Mouse (Mus musculus): ENCODE results near the gene Gm11444. TPM values are rescaled to one million over a fixed set of nuclear protein-coding genes. Genes with fewer than 3 reads are reported as not detected.

Gm11444 gene
- polyA plus RNA-seq, 1 experiment from 2014 or later: not detected

DNA sequence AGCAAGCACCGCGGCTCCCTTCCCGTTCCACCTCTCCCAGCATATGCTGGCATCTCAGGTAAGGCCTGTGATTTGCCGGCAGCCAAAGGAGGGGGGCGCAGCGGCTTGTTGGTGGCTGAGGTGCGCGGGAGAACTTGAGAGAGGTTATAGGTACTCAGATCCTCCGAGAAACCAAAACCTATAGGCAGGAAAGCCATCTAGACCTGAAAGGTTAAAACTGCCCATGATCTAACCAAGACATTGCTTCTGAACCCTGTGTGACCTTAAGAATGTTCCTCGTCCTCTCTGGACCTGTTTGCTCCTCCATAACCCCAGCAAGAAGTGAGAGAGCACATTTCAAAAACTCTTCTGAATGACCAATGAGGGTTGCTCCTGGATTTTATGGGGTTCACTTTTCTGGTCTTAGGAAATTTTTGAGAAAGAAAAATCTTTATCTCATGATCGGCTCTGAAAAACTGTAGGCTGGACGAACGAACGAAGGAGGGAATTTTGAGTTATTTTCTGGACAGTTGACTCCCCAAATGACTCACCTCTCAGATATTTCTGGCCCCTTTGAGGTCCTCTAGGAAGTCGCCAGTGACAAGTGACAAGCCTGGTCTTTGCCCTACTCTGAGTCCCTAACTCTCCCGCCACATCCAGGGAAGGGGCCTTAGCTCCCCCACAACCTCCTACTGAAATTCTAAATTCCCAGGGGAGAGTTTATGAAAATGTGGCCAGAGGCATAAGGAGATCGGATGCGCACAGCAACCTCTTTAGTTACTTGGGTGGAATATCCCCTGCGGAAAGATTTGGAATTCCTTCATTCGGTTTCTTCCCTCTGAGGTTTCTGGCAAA, 11.5 kb downstream of the Gm11444 start:
- no peaks in the 10 kb centered on the region for H3K9me3 ChIP-seq (replicated peaks; ENCODE audit: control insufficient read depth, low read length)
- 0 out of 2 replicates have a peak overlapping the region, but pooled peaks have one; percentile 15 for H3K27ac ChIP-seq (ENCODE audit: low read length)
- H3K4me2 ChIP-seq (ENCODE audit: low read depth, low read length): peak overlapping the region; percentile 62
- peaks cover 26% of the 10 kb centered on the region for H3K4me1 ChIP-seq (ENCODE audit: control insufficient read depth, insufficient read depth, low read length)
- H3K27me3 ChIP-seq (ENCODE audit: control insufficient read depth, insufficient read depth, low read length): peaks cover 71% of the 10 kb centered on the region
- peak overlapping the region; percentile 64 for H3K9ac ChIP-seq (ENCODE audit: low read length)
- no peak for ATAC-seq (replicated peaks; ENCODE audit: extremely low read depth, insufficient read depth, low FRiP score)
- peak overlapping the region; percentile 59 for H3K4me3 ChIP-seq (ENCODE audit: low read length)
- 24% methylated on average over 20 of the region's 20 CpGs for WGBS
- no peaks in the 10 kb centered on the region for H3K36me3 ChIP-seq (ENCODE audit: control insufficient read depth, insufficient read depth)

DNA sequence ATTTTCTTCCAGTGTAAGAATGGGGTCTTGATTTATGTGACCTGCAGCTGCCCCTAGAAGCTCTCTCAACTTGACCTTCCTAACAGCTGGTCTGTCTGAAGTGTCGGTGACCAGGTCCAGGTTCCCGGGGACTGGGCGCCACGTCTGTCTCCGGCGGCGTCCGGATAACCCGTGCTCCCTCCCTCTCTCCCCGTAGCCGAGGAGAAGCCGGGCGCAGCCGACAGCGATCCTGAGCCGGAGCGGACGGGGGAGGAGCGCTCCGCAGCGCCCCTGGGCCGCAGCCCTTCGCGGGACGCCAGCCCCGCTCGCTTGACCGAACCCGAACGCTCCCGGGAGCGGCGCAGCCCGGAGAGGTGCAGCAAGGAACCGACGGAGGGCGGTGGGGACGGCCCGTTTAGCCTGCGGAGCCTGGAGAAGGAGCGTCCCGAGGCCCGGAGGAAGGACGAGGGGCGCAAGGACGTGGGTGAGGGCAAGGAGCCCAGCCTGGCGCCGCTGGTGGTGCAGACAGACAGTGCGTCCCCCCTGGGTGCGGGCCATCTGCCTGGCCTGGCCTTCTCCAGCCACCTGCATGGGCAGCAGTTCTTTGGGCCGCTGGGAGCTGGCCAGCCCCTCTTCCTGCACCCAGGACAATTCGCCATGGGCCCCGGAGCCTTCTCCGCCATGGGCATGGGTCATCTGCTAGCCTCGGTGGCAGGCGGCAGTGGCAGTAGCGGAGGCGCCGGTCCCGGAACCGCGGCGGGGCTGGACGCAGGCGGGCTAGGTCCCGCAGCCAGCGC, 12.3 kb downstream of the Gm11444 start:
- Histone ChIP-seq H3K4me1 (ENCODE audit: control insufficient read depth, insufficient read depth, low read length) (peaks cover 21% of the 10 kb centered on the region), H3K9me3 (replicated peaks; ENCODE audit: control insufficient read depth, low read length) (no peaks in the 10 kb centered on the region), H3K4me2 (ENCODE audit: low read depth, low read length) (peak overlapping the region; percentile 62), H3K4me3 (ENCODE audit: low read length) (peak overlapping the region; percentile 59), H3K27ac (ENCODE audit: low read length) (0 out of 2 replicates have a peak overlapping the region, but pooled peaks have one; percentile 15), H3K9ac (ENCODE audit: low read length) (peak overlapping the region; percentile 64), H3K36me3 (ENCODE audit: control insufficient read depth, insufficient read depth) (no peaks in the 10 kb centered on the region), H3K27me3 (ENCODE audit: control insufficient read depth, insufficient read depth, low read length) (peaks cover 71% of the 10 kb centered on the region)
- 6% methylated on average over 67 of the region's 67 CpGs for WGBS
- no peak for ATAC-seq (replicated peaks; ENCODE audit: extremely low read depth, insufficient read depth, low FRiP score)

DNA sequence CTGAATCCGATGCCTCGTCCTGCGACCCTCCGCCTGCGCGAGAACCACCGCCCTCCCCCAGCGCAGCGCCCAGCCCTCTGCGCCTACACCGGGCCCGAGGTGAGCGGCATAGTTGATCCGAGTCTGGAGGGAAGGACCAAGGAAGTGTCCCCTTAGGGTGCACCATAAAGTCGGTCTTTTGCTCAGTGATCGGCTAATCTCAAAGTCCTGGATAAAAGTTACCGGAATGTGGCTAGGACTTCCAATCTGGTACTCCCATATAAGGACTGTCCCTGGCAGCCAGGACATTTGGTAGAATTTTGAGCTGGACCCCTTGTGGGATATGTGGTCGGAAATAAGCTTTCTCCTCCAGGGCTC, 12.9 kb downstream of the Gm11444 start:
- peak overlapping the region; percentile 59 for H3K4me3 ChIP-seq (ENCODE audit: low read length)
- 9% methylated on average over 18 of the region's 18 CpGs for WGBS
- H3K4me1 ChIP-seq (ENCODE audit: control insufficient read depth, insufficient read depth, low read length): peaks cover 20% of the 10 kb centered on the region
- H3K9me3 ChIP-seq (replicated peaks; ENCODE audit: control insufficient read depth, low read length): no peaks in the 10 kb centered on the region
- peak overlapping the region; percentile 64 for H3K9ac ChIP-seq (ENCODE audit: low read length)
- no peaks in the 10 kb centered on the region for H3K36me3 ChIP-seq (ENCODE audit: control insufficient read depth, insufficient read depth)
- peak overlapping the region; percentile 62 for H3K4me2 ChIP-seq (ENCODE audit: low read depth, low read length)
- H3K27ac ChIP-seq (ENCODE audit: low read length): no peak overlapping the region
- H3K27me3 ChIP-seq (ENCODE audit: control insufficient read depth, insufficient read depth, low read length): peaks cover 68% of the 10 kb centered on the region
- no peak for ATAC-seq (replicated peaks; ENCODE audit: extremely low read depth, insufficient read depth, low FRiP score)

DNA sequence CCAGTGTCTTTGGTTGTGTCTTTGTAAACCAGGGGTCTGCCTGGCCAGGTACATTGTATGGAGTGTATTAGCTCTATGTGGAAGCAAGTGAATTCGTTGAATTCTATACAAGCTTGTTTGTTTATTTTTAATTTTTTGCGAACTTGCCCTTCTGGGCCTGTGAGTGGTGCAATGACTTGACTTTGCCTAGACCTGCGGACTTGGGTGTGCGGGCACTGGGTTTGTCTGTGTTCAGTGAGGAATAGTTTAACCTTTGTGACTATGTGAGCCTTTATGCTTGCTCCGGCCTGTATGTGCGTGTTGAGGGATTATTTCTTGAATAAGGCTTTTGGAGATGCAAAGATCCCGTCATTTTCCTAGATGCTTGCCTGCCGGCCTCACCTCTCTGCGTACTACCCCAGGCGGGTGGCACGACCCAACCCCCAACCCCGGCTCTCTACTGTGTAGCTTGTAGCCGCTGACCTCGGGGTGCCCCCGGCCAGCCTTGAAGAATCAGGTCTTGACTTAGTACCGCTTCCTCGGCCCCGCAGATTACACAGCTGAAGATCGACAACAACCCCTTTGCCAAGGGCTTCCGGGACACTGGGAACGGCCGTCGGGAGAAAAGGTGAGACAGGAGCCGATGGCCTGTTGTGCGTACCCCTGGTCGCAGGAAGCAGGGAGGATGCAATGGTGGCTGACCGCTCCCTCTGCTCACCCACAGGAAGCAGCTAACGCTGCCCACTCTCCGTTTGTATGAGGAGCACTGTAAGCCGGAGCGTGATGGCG, 13.4 kb downstream of the Gm11444 start:
- Histone ChIP-seq H3K36me3 (ENCODE audit: control insufficient read depth, insufficient read depth) (no peaks in the 10 kb centered on the region), H3K4me2 (ENCODE audit: low read depth, low read length) (peak overlapping the region; percentile 62), H3K27me3 (ENCODE audit: control insufficient read depth, insufficient read depth, low read length) (peaks cover 71% of the 10 kb centered on the region), H3K4me3 (ENCODE audit: low read length) (peak overlapping the region; percentile 59), H3K9ac (ENCODE audit: low read length) (peak overlapping the region; percentile 64), H3K27ac (ENCODE audit: low read length) (no peak overlapping the region), H3K9me3 (replicated peaks; ENCODE audit: control insufficient read depth, low read length) (no peaks in the 10 kb centered on the region), H3K4me1 (ENCODE audit: control insufficient read depth, insufficient read depth, low read length) (peaks cover 22% of the 10 kb centered on the region)
- ATAC-seq (replicated peaks; ENCODE audit: extremely low read depth, insufficient read depth, low FRiP score): no peak
- 19% methylated on average over 32 of the region's 32 CpGs for WGBS

DNA sequence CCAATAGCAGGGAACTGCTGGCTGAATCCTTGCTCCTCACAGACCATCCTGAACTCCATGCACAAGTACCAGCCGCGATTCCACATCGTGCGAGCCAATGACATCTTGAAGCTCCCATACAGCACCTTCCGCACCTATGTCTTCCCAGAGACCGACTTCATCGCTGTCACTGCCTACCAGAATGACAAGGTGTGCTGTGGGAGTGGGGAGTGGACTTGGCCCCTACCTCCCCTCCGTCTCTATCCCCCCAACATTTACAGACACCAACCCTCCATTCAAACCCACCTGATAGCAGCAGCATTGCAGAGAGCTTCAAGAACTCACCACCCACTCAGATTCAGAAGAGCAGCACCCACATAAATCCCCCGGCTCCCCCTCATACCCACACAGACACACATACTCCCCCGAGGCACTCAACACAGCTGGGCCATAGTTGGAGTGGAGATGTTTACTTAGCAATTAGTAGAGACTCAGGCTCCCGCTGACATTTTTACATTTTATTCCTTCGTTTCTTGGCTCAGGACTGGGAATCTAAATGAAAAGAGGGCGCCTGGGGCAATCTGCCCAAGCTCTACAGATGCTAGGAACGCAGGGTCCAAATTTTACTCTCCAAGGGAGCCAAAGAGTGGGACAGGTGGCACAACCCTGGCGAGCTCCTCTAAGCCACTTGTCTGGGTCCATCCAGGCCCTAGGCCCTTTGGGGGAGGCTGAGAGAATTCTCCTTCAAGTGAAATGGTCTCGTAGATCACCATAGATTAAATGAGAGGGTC, 14.2 kb downstream of the Gm11444 start:
- H3K4me3 ChIP-seq (ENCODE audit: low read length): peak overlapping the region; percentile 59
- no peak overlapping the region for H3K27ac ChIP-seq (ENCODE audit: low read length)
- H3K9ac ChIP-seq (ENCODE audit: low read length): peak overlapping the region; percentile 10; the same call in 1 of the 2 replicates
- H3K36me3 ChIP-seq (ENCODE audit: control insufficient read depth, insufficient read depth): no peaks in the 10 kb centered on the region
- no peaks in the 10 kb centered on the region for H3K9me3 ChIP-seq (replicated peaks; ENCODE audit: control insufficient read depth, low read length)
- peaks cover 22% of the 10 kb centered on the region for H3K4me1 ChIP-seq (ENCODE audit: control insufficient read depth, insufficient read depth, low read length)
- ATAC-seq (replicated peaks; ENCODE audit: extremely low read depth, insufficient read depth, low FRiP score): no peak
- WGBS: 36% methylated on average over 16 of the region's 16 CpGs
- H3K27me3 ChIP-seq (ENCODE audit: control insufficient read depth, insufficient read depth, low read length): peaks cover 73% of the 10 kb centered on the region
- H3K4me2 ChIP-seq (ENCODE audit: low read depth, low read length): peak overlapping the region; percentile 62

DNA sequence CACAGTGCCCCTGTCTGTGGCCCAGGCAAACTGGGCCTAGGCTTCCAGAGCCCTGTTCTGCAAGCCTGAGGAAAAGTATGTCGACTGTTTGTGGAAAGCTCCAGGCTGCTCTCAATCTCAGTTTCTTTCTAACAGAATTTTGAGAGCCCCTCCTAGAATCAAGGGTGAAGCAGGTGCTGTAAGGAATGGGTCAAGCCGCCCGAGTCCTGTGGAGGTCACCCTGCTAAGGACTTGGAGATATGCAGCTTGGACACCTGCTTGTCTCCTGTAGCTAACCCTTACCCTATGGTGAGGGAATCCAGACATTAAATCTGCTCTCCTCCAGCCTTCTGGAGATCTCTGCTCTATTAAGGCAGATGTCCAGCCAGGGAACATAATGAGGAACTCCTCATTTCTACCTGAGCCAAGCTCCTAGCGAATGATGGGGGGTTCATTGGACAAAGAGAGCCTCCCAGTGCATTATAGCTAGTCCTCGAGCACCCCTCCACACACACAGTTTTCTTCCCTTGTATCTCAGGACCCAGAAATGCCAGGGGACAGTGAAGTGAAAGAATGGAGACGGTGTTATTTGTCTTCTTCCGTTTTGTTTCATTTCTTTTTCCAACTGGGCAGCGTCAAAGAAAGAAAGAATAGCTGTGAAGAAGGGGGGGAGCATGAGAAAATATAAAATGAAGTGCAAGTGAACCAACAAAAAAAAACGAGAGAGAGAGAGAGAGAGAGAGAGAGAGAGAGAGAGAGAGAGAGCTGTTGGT, 15.0 kb downstream of the Gm11444 start:
- no peaks in the 10 kb centered on the region for H3K36me3 ChIP-seq (ENCODE audit: control insufficient read depth, insufficient read depth)
- peaks cover 23% of the 10 kb centered on the region for H3K4me1 ChIP-seq (ENCODE audit: control insufficient read depth, insufficient read depth, low read length)
- H3K27me3 ChIP-seq (ENCODE audit: control insufficient read depth, insufficient read depth, low read length): peaks cover 71% of the 10 kb centered on the region
- 0 out of 2 replicates have a peak overlapping the region, but pooled peaks have one; percentile 70 for H3K9ac ChIP-seq (ENCODE audit: low read length)
- H3K9me3 ChIP-seq (replicated peaks; ENCODE audit: control insufficient read depth, low read length): no peaks in the 10 kb centered on the region
- WGBS: 36% methylated on average over 9 of the region's 9 CpGs
- H3K4me2 ChIP-seq (ENCODE audit: low read depth, low read length): peak overlapping the region; percentile 26
- peak overlapping the region; percentile 59 for H3K4me3 ChIP-seq (ENCODE audit: low read length)
- no peak overlapping the region for H3K27ac ChIP-seq (ENCODE audit: low read length)
- ATAC-seq (replicated peaks; ENCODE audit: extremely low read depth, insufficient read depth, low FRiP score): no peak

DNA sequence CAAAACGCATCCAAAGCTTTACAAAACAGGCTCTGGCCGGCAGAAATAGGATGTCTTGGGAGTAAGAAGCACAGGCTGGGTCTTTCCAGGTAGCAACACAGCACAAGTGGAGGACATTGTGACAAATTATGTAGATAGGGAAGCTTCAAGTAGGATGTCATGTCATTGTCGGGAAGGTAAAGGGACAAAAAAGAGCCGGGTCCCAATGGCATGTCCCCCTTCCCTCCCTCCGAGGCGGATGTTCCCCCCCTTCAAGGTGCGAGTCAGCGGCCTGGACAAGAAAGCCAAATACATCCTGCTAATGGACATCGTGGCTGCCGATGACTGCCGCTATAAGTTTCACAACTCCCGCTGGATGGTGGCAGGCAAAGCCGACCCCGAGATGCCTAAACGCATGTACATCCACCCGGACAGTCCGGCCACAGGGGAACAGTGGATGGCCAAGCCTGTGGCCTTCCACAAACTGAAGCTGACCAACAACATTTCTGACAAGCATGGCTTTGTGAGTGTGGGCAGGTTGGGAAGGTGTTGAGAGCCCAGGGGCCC, 15.7 kb downstream of the Gm11444 start:
- Histone ChIP-seq H3K4me1 (ENCODE audit: control insufficient read depth, insufficient read depth, low read length) (peaks cover 30% of the 10 kb centered on the region), H3K9me3 (replicated peaks; ENCODE audit: control insufficient read depth, low read length) (no peaks in the 10 kb centered on the region), H3K36me3 (ENCODE audit: control insufficient read depth, insufficient read depth) (no peaks in the 10 kb centered on the region), H3K27me3 (ENCODE audit: control insufficient read depth, insufficient read depth, low read length) (peaks cover 64% of the 10 kb centered on the region), H3K4me2 (ENCODE audit: low read depth, low read length) (peak overlapping the region; percentile 79), H3K4me3 (ENCODE audit: low read length) (peak overlapping the region; percentile 59), H3K9ac (ENCODE audit: low read length) (peak overlapping the region; percentile 70), H3K27ac (ENCODE audit: low read length) (no peak overlapping the region)
- 36% methylated on average over 17 of the region's 17 CpGs for WGBS
- ATAC-seq (replicated peaks; ENCODE audit: extremely low read depth, insufficient read depth, low FRiP score): no peak

Data from heart, embryonic 16.5 days (tissue).